Mouse (Mus musculus) neural tube, embryonic 13.5 days (tissue): ENCODE measurements around the gene Btnl1. TPM values are rescaled to one million over a fixed set of nuclear protein-coding genes. Genes with fewer than 3 reads are reported as not detected.

Experiments
- ATAC-seq: fragments of 200-750 bp; cut with Nextera tagmentation; 2 replicates; pipeline ENCODE4 v1.8.0; 2017; ENCODE audit warnings: low read depth, mild to moderate bottlenecking, moderate TSS enrichment, moderate library complexity
- H3K27ac ChIP-seq: fragments of 300-500 bp; sonication (generic); replicated peaks from 2 replicates; pipeline ENCODE4 v1.5.1; 2015; ENCODE audit warnings: moderate library complexity, mild to moderate bottlenecking, inconsistent platforms
- H3K27me3 ChIP-seq: fragments of 300-500 bp; sonication (generic); 2 replicates; pipeline ENCODE4 v1.6.1; 2015; ENCODE audit warnings: mild to moderate bottlenecking, inconsistent platforms
- H3K36me3 ChIP-seq: fragments of 300-500 bp; sonication (generic); 2 replicates; pipeline ENCODE4 v1.6.1; 2015; ENCODE audit warnings: mild to moderate bottlenecking, inconsistent platforms
- H3K4me1 ChIP-seq: fragments of 300-500 bp; sonication (generic); replicated peaks from 2 replicates; pipeline ENCODE4 v1.6.1; 2015; ENCODE audit warnings: inconsistent platforms
- H3K4me2 ChIP-seq: fragments of 300-500 bp; sonication (generic); 2 replicates; pipeline ENCODE4 v1.6.1; 2015; ENCODE audit warnings: inconsistent platforms, mild to moderate bottlenecking, moderate library complexity
- H3K4me3 ChIP-seq: fragments of 300-500 bp; sonication (generic); 2 replicates; pipeline ENCODE4 v1.5.1; 2015; ENCODE audit warnings: mild to moderate bottlenecking, inconsistent platforms
- H3K9ac ChIP-seq: fragments of 300-500 bp; sonication (generic); 2 replicates; pipeline ENCODE4 v1.6.1; 2015; ENCODE audit warnings: moderate library complexity, mild to moderate bottlenecking, inconsistent platforms
- H3K9me3 ChIP-seq: fragments of 300-500 bp; sonication (generic); 2 replicates; pipeline ENCODE4 v1.6.1; 2016; ENCODE audit warnings: inconsistent platforms
- WGBS: fragments of 180-500 bp; shearing (Covaris S2); methylation state at CpG from one replicate; pipeline ENCODE4 v1.1.7; 2015; 5-methylcytosine and 5-hydroxymethylcytosine counted together
- polyA plus RNA-seq: library from polyadenylated mRNA; unstranded; fragments of >200 nt; fragmentation: Nextera tagmentation; extraction: Ambion mirVana; gene quantifications from 2 replicates; pipeline ENCODE4 v1.2.1, GENCODE M21; 2015

Gene Btnl1
- polyA plus RNA-seq, 1 experiment from 2014 or later: not detected

GRCm38 (mm10) chr17:34363676-34364310 is 13.1 kb upstream of the Btnl1 start:
- 84% methylated on average over 3 of the region's 3 CpGs for WGBS

GRCm38 (mm10) chr17:34365031-34365430 is 11.9 kb upstream of the Btnl1 start:
- Histone ChIP-seq H3K9ac (no peak overlapping the region), H3K4me2 (no peak overlapping the region), H3K27me3 (no peaks in the 10 kb centered on the region), H3K36me3 (no peaks in the 10 kb centered on the region), H3K4me1 (no peaks in the 10 kb centered on the region), H3K27ac (no peak overlapping the region), H3K4me3 (no peak overlapping the region), H3K9me3 (no peaks in the 10 kb centered on the region)
- 74% methylated on average over 10 of the region's 10 CpGs for WGBS
- no peak for ATAC-seq

More at GRCm38 (mm10) chr17:34363676-34364310, 13.1 kb upstream of the Btnl1 start:
- ATAC-seq: no peak
- Histone ChIP-seq H3K9me3 (no peaks in the 10 kb centered on the region), H3K27ac (no peak overlapping the region), H3K4me3 (no peak overlapping the region), H3K27me3 (no peaks in the 10 kb centered on the region), H3K4me2 (no peak overlapping the region), H3K36me3 (no peaks in the 10 kb centered on the region), H3K9ac (no peak overlapping the region), H3K4me1 (no peaks in the 10 kb centered on the region)

GRCm38 (mm10) chr17:34370563-34370962 is 6.4 kb upstream of the Btnl1 start:
- no peaks in the 10 kb centered on the region for H3K27me3 ChIP-seq
- WGBS: 83% methylated on average over 4 of the region's 4 CpGs
- no peak for ATAC-seq

DNA sequence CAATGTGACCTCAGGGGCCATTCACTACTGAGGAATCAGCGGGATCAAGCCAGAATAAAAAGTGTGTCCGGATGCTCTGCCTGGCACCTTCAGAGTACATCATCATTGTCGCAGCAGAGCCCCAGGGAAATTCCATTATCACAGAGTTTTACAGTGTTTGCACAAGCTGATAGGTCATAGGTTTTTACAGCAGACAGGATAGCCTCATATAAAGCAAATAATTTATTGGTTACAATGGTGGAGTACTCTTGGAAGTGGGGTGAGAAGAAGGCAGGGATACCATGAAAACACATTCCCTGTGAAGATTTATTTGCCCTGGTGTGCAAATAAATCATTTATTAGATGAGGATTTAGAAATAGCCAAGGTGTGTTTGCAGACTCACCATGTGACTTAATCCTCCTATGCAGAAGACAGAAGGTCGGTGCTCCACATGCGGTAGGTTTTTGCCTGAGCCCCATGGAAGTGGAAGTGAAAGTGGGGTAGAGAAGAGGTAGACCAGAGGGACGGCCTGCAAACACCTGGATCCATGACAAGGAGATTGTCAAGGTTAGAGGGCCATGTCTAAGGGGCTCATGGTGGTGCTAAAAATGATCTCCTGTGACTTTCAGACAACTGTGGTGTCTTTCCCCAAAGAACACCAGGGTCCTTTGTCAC is 3.8 kb upstream of the Btnl1 start:
- no peak for ATAC-seq
- no peak overlapping the region for H3K4me2 ChIP-seq
- H3K9ac ChIP-seq: no peak overlapping the region
- no peaks in the 10 kb centered on the region for H3K4me1 ChIP-seq
- WGBS: 80% methylated on average over 6 of the region's 6 CpGs
- H3K27ac ChIP-seq: no peak overlapping the region
- H3K36me3 ChIP-seq: no peaks in the 10 kb centered on the region
- no peaks in the 10 kb centered on the region for H3K9me3 ChIP-seq
- H3K4me3 ChIP-seq: no peak overlapping the region
- H3K27me3 ChIP-seq: no peaks in the 10 kb centered on the region

More at GRCm38 (mm10) chr17:34370563-34370962, 6.4 kb upstream of the Btnl1 start:
- Histone ChIP-seq H3K27ac (no peak overlapping the region), H3K4me3 (no peak overlapping the region), H3K4me2 (no peak overlapping the region), H3K36me3 (no peaks in the 10 kb centered on the region), H3K9ac (no peak overlapping the region), H3K4me1 (no peaks in the 10 kb centered on the region), H3K9me3 (no peaks in the 10 kb centered on the region)

DNA sequence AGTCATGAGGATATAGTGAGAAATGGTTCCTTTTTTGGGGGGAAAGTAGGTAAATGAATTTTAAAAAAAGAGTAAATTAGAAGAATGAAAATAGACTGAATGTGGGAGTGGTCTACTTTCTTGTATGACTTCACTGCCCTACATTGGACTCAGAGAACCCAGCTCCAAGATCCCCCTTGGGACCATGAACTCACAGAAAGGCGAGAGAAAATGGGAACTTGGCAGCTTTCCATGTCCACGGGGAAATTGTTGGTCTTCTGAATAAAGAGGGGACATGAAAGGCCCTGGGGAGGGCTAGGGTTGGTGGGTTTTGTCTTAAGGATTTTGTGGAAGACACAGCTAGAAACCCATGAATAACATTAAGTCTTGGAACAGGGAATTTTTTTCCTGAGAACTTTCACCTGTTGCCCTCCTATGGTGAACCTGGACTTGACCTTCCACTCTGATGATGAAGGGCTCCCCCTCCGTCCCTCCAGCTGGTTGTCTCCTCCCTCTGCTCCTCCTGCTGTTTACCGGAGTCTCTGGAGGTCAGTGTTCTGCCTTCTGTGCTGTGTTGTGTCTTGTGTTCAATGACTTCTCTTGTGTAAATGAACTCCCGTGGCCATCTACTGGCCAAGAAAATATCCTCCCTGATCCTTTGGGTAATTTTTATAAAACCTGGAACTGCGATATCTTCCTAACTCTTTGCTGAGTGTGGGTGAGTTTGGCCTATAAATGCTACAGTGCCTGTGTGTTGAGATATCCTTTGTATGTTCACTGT is 698 bp downstream of the Btnl1 start:
- Histone ChIP-seq H3K4me3 (no peak overlapping the region), H3K27ac (no peak overlapping the region), H3K4me2 (no peak overlapping the region), H3K9me3 (no peaks in the 10 kb centered on the region), H3K9ac (no peak overlapping the region), H3K36me3 (no peaks in the 10 kb centered on the region), H3K4me1 (no peaks in the 10 kb centered on the region), H3K27me3 (no peaks in the 10 kb centered on the region)
- no peak for ATAC-seq
- 61% methylated on average over 6 of the region's 6 CpGs for WGBS

DNA sequence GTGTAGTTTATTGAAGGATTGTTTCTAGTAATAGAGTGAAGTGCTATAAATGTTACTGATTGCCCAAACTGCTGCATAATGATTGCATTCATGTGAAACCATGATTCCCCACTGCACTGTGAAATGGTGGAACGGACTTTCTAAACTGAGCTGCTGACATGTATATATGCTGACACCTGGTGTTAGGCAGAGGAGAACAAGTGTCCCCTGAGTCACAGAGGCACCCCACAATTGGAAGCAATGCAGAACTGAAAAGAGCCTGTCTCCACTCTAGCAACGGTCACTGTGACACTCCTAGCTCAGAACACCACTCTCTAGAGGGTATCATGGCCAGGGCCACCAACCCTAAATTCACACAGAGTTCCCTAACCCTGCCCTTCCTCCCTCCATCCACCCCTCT is 1.8 kb downstream of the Btnl1 start:
- H3K4me1 ChIP-seq: no peaks in the 10 kb centered on the region

GRCm38 (mm10) chr17:34379451-34379850 is 2.5 kb downstream of the Btnl1 start:
- Histone ChIP-seq H3K27ac (no peak overlapping the region), H3K36me3 (no peaks in the 10 kb centered on the region), H3K27me3 (no peaks in the 10 kb centered on the region), H3K4me2 (no peak overlapping the region), H3K9me3 (no peaks in the 10 kb centered on the region), H3K9ac (no peak overlapping the region), H3K4me3 (no peak overlapping the region), H3K4me1 (no peaks in the 10 kb centered on the region)
- no peak for ATAC-seq
- WGBS: 76% methylated on average over 7 of the region's 7 CpGs

More for the DNA sequence above, 1.8 kb downstream of the Btnl1 start:
- no peak overlapping the region for H3K4me2 ChIP-seq
- H3K27me3 ChIP-seq: no peaks in the 10 kb centered on the region
- H3K9ac ChIP-seq: no peak overlapping the region
- 71% methylated on average over 2 of the region's 2 CpGs for WGBS
- H3K36me3 ChIP-seq: no peaks in the 10 kb centered on the region
- no peak overlapping the region for H3K4me3 ChIP-seq
- no peak overlapping the region for H3K27ac ChIP-seq
- no peak for ATAC-seq
- no peaks in the 10 kb centered on the region for H3K9me3 ChIP-seq

- H3K9me3 ChIP-seq: no peaks in the 10 kb centered on the region
- 76% methylated on average over 11 of the region's 11 CpGs for WGBS
- no peak overlapping the region for H3K4me2 ChIP-seq
- no peaks in the 10 kb centered on the region for H3K27me3 ChIP-seq
- no peak overlapping the region for H3K9ac ChIP-seq
- H3K36me3 ChIP-seq: no peaks in the 10 kb centered on the region
- ATAC-seq: no peak
- H3K4me1 ChIP-seq: no peaks in the 10 kb centered on the region
- H3K27ac ChIP-seq: no peak overlapping the region
- H3K4me3 ChIP-seq: no peak overlapping the region
Measured at GRCm38 (mm10) chr17:34381876-34382275, 4.9 kb downstream of the Btnl1 start.

GRCm38 (mm10) chr17:34383212-34383611 is 6.3 kb downstream of the Btnl1 start:
- H3K9me3 ChIP-seq: no peaks in the 10 kb centered on the region
- no peaks in the 10 kb centered on the region for H3K36me3 ChIP-seq
- H3K9ac ChIP-seq: no peak overlapping the region
- H3K27me3 ChIP-seq: no peaks in the 10 kb centered on the region
- WGBS: 78% methylated on average over 7 of the region's 7 CpGs
- no peak for ATAC-seq
- H3K4me2 ChIP-seq: no peak overlapping the region
- H3K4me1 ChIP-seq: no peaks in the 10 kb centered on the region
- no peak overlapping the region for H3K27ac ChIP-seq
- H3K4me3 ChIP-seq: no peak overlapping the region

DNA sequence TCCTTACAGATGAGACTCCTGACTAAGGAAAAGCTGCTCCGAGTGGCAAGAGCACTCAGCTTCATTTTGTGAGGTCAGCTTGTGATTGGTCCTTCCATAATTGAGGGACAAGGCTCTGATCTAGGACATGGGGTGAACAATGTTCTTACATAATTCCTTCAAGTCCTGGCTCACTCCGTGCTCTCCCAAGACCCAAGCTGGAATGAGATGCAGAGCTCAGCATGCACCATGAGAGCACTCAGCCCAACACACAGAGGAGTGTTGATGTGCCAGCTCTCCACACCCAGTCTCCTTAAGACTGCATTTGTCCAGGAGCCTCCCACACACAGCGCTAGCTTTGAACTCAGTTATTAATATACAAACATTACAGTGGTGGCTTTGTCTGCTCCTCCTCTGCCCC is 7.8 kb downstream of the Btnl1 start:
- no peak for ATAC-seq

GRCm38 (mm10) chr17:34386656-34387055 is 9.7 kb downstream of the Btnl1 start:
- Histone ChIP-seq H3K27ac (no peak overlapping the region), H3K4me3 (no peak overlapping the region), H3K4me1 (no peaks in the 10 kb centered on the region), H3K4me2 (no peak overlapping the region), H3K9ac (no peak overlapping the region), H3K9me3 (no peaks in the 10 kb centered on the region), H3K27me3 (0 out of 2 replicates have a peak, but pooled peaks cover 4% of the 10 kb centered on the region), H3K36me3 (no peaks in the 10 kb centered on the region)
- no peak for ATAC-seq
- WGBS: 79% methylated on average over 2 of the region's 2 CpGs

More for the DNA sequence above, 7.8 kb downstream of the Btnl1 start:
- H3K4me2 ChIP-seq: no peak overlapping the region
- H3K27me3 ChIP-seq: 0 out of 2 replicates have a peak, but pooled peaks cover under 1% of the 10 kb centered on the region
- H3K36me3 ChIP-seq: no peaks in the 10 kb centered on the region
- WGBS: 77% methylated on average over 3 of the region's 3 CpGs
- no peak overlapping the region for H3K4me3 ChIP-seq
- no peak overlapping the region for H3K27ac ChIP-seq
- no peaks in the 10 kb centered on the region for H3K4me1 ChIP-seq
- no peaks in the 10 kb centered on the region for H3K9me3 ChIP-seq
- H3K9ac ChIP-seq: no peak overlapping the region

GRCm38 (mm10) chr17:34388513-34388912 is 11.6 kb downstream of the Btnl1 start:
- WGBS: 39% methylated on average over 4 of the region's 4 CpGs
- H3K4me3 ChIP-seq: no peak overlapping the region
- H3K36me3 ChIP-seq: no peaks in the 10 kb centered on the region
- H3K27ac ChIP-seq: no peak overlapping the region
- H3K27me3 ChIP-seq: 0 out of 2 replicates have a peak, but pooled peaks cover 6% of the 10 kb centered on the region
- H3K9me3 ChIP-seq: no peaks in the 10 kb centered on the region
- no peak overlapping the region for H3K4me2 ChIP-seq
- ATAC-seq: no peak
- H3K4me1 ChIP-seq: 0 out of 2 replicates have a peak, but pooled peaks cover 6% of the 10 kb centered on the region
- H3K9ac ChIP-seq: no peak overlapping the region
